Mouse (Mus musculus): ENCODE measurements around the gene Ttc13. TPM values are rescaled to one million over a fixed set of nuclear protein-coding genes. Genes with fewer than 3 reads are reported as not detected.

The Ttc13 gene
- 10 to 100 TPM; 31.1 to 42.0 TPM for polyA plus RNA-seq (2017; shearing (Covaris generic))

- peak; percentile 92 for ATAC-seq
Measured at GRCm38 (mm10) chr8:124721862-124722515, at the start of gene Ttc13, which contains the start of gene Arv1. Gene Ttc13, minus strand, starts transcription at chr8:124721983. Gene Arv1, plus strand, starts transcription at chr8:124722139.

DNA sequence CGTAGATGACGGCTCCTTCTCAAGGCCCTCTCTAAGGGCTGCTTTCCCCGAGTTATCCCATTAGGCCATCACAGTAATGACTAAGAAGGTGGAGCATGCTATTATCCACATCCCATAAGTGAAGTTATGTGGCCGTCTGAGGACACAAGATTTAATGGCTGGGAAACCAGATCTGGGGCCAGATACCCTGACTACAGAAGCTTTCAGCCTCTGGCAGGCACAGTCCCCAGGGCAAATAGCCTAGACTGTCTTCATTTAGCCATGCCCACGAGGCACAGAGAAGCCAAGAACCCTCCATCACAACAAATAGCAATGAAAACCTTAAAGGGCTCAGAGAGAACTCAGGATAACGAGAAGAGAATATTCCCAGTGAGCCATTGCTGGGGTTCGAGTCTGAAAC is 41.3 kb upstream of the Ttc13 start:
- ATAC-seq = no peak

DNA sequence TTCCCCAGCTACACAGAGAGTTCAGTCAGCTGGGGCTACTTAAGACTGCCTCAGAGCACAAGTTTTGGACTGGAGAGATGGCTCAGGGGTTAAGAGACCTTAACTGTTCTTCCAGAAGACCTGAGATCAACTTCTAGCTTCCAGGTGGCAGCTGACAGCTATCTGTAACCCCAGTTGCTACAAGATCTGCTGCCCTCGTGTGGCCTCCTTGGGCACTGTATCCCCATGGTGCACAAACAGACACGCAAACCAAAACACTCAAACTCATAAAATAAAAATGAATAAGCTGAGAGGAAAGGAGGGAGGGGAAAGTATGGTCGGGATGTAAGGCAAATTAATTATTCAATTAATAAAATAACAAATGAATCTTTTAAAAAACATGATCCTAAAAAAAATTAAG is 36.8 kb upstream of the Ttc13 start:
- peak; percentile 37 for ATAC-seq

GRCm38 (mm10) chr8:124756601-124757000 is 34.8 kb upstream of the Ttc13 start:
- peak; percentile 77 for ATAC-seq

- ATAC-seq = no peak
Measured at GRCm38 (mm10) chr8:124756153-124756552, 34.4 kb upstream of the Ttc13 start.

GRCm38 (mm10) chr8:124755481-124755880 is 33.7 kb upstream of the Ttc13 start:
- no peak for ATAC-seq

- ATAC-seq = no peak
Measured at GRCm38 (mm10) chr8:124754792-124755190, 33.0 kb upstream of the Ttc13 start.

DNA sequence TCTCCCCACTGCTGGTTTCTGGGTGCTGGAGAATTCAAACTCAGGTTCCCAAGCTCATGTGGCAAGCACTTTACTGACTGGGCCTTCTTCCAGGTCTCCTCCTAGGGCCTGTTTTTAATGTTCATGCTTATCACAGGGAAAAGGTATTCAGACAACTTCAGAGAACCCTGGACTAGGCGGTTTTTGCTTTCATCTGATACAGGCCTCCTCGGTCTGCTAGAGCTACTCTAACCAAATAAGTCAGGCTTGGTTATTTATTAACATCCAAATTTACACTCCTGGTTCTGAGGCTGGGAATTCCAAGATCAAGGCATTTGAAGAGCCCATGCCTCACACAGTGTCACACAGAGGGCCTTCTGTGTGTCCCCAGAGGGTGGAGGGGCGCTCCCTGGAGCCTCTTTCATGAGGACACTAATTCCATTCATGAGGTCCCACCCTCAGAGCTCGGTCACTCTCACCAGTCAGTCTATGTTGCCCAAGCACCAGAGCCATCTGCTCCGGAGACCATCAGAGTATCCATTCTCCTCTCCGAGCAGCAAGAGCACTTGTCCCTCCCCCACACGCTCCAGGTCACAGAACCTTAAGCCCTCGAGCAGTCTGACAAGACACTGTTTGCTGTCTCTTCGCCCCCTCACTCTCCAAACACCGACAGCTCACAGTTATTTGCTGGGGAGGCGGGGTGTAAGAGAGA is 32.5 kb upstream of the Ttc13 start:
- ATAC-seq = no peak

- ATAC-seq = no peak
Measured at GRCm38 (mm10) chr8:124752325-124752862, 30.6 kb upstream of the Ttc13 start.

DNA sequence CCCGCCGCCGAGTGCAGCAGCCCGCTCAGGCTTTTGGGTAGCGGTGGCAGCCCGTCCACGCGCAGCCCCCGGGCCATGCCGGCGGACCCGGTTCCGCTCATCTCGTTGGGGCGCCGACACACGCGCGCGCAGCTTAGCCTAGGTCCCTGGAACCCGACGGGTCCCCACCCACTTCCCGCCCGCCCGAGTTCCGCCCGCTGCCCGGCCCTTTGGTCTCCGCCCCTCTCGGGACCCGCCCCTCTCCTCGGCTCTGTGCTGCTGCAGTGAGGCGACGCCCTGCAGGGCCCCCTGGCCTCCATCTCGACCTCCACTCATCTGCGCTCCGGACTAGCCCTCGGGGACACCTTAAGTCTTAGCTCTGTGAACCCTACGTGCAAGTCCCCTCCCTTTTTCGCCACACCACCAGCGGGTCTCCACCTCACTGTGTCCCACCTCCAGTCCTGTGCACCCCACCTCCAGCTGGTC is 30.0 kb upstream of the Ttc13 start, which contains the start of gene Fam89a:
Fam89a (minus strand) TSS at position 124 of the 465 bp plus-strand sequence.
- peak; percentile 72 for ATAC-seq

GRCm38 (mm10) chr8:124751191-124751590 is 29.4 kb upstream of the Ttc13 start:
- peak; percentile 14 for ATAC-seq

DNA sequence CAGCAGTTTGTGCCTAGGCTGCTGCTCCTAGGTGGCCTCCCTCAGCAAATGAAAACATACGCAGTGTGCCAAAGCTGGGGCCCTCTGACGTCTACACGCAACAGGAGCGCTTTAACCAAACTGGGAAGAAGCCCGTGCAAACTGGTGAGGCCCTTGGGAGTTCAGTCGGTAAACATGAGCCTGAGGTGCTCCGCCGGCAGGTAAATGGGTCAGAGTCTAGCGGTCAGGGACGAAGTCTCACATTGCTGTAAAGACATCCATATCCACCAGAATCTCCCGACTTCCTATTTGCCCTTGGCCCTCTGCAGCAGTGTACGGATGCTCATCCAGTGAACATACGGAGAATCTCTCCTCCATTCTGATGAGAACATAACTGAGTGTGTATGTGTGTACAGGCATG is 24.9 kb upstream of the Ttc13 start:
- ATAC-seq = no peak

GRCm38 (mm10) chr8:124739268-124739667 is 17.5 kb upstream of the Ttc13 start:
- ATAC-seq = peak; percentile 63

- no peak for ATAC-seq
Measured at GRCm38 (mm10) chr8:124735371-124735911, 13.7 kb upstream of the Ttc13 start.

DNA sequence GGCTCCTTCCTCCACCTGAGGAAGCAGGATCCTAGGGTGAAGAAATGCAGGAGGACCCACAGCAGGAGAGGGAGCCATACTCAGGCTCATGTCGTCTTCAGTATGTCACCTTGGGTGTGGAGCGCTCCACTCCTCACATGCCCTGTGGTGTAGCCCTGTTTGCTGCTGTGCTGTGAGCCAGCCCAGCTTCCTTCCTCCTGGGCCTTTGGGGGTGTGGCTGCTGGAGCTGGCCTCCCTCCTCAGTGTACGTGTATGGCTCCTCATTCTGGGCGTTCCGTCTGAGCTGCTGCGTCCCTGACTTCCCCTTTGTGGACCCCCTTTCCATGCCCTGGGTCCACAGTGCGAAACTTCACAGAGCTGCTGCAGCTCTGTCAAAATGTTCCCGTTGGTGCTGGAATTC is 11.0 kb upstream of the Ttc13 start:
- no peak for ATAC-seq

DNA sequence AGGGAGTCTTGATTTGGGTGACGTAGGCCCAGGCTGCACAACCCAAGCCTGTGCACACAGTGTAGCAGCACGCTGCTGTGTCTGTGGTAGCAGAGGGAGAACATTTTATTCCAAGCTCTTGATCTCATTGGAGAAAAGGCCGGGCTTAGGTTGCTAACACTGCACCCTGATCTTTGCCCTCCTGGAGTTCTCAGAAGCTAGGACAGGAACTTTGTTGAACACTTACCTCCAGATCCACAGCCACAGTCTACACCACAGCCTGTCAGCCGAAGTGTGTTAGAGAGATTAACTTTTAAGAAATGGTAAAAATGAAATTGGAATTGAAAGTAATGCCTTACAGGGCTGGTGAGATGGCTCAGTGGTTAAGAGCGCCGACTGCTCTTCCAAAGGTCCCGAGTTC is 2.5 kb upstream of the Ttc13 start:
- ATAC-seq = no peak

DNA sequence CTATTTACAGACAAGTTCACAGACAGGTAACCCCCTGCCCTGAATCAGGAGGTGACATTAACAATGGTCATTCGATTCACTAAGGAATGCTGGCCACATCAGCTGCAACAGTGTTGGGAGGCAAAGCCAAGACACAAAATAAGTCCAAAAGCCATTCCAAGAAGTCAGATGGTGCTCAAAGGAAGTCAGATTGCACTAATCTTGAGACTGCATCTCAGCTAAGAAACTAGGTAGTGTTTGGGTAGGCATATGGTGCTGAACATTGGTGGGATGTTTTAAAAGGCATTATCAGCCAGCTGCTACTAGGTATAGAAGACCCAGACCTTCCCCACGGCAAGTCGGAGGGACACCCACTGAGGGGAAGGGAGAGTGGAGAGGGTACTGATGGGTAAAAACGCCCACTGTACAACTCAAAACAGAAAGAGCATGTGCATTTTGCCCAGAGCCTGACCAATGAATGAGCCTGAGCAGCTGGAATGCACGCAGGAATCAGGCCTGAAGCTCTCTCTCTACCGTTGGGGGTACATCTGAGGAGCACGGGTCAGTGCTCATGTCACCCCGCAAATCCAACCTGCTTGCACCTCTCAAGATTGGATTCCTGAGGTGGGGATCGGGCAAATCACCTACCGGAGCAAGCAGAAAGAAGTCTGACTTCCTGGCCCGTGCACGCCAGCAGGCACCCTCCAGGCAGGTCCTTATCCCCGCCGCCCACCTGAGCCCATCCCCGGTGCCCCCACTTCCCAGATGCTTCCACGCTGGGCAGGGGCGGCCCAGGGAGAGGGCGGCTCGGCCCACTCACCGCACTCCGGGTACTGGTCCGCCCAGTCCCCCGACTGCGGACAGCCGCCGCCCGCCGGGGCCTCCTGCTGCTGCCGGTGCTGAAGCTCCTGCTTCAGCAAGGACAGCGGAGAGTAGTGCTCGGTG is 583 bp downstream of the Ttc13 start:
- no peak for ATAC-seq

DNA sequence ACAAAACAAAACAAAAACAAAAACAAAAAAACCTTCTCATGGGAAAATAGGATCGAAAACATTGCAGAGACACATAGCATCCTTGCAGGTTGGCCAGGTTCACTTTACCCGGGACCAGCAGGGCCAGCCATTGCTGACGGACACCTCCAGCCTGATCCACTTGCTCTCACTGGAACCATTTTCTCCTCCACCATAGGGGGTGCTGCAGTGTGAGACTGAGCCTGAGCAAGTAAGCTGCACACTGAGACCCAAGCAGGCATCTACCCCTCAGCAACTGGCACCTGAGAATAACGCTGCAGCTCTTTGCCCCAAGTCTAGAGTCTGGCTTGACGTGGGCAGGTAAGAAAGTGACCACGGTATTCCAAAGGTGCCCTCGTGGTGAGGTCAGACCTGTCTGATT is 1.6 kb downstream of the Ttc13 start:
- ATAC-seq = no peak

DNA sequence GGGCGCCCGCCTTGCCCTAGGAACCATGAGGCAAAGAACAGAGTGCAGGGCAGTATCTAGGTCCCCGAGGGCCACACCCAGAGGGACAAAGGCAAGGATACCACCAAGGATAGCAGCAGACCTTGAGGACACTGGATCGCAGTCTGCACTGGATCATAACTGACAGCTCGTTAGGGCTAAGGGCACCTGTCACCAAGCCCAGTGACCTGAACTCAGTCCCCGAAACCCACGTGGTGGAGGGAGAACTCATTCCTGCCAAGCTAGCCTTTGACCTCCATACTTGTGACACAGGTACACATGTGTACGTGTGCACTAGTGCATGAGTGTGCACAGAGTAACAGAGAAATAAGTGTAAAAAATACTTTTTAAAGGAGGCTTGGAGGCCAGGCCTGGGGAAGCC is 6.0 kb downstream of the Ttc13 start:
- no peak for ATAC-seq

GRCm38 (mm10) chr8:124713207-124713606 is 8.6 kb downstream of the Ttc13 start:
- ATAC-seq = no peak

DNA sequence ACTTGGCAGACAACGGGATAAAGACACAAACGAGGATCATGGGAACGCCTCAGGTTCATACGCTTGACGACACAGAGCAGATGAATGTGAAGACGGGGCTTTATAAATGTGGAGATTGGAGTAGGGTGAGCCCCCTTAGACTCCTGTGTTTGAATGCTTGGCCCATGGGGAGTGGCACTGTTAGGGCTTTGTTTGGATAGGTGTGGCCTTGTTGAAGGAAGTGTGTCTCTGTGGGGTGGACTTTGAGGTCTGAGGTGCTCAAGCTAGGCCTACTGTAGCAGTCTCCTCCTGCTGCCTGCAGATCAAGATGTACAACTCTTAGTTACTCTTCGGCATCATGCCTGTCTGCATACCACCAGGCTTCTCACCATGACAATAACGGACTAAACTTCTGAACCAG is 16.0 kb downstream of the Ttc13 start:
- no peak for ATAC-seq

DNA sequence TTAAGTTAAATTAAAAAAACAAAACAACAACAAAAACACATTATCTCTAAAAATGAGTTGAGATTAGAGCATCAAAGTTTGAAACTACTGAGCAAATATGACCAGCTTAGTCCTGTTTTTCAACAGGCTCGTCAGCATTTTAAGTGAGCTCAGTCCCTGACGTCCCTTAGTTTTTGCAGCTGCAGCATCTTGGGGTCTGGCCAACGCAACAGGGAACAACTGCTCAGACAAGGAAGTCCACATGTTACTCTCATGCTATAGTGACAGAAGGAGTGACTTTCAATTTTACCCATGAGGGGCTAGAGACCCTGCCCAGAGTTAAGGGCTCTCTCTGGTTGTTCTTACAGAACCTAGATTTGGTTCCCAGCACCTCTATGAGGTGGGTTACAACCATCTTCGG is 17.4 kb downstream of the Ttc13 start:
- no peak for ATAC-seq
